Mouse (Mus musculus) olfactory bulb, adult 2 months (tissue): ENCODE results near the gene Noxa1.

ENCODE experiments used
- CTCF ChIP-seq: fragments of 200-500 bp; IDR thresholded peaks from 2 replicates; pipeline ENCODE4 v1.5.1; 2012; ENCODE audit warnings: low read depth, mild to moderate bottlenecking, low read length, moderate library complexity; ENCODE audit not compliant: insufficient read depth
- POLR2A ChIP-seq: fragments of 200-500 bp; IDR thresholded peaks from 2 replicates; pipeline ENCODE4 v1.6.1; 2012; ENCODE audit warnings: mild to moderate bottlenecking, low read depth, low read length, moderate library complexity; ENCODE audit not compliant: insufficient read depth

DNA sequence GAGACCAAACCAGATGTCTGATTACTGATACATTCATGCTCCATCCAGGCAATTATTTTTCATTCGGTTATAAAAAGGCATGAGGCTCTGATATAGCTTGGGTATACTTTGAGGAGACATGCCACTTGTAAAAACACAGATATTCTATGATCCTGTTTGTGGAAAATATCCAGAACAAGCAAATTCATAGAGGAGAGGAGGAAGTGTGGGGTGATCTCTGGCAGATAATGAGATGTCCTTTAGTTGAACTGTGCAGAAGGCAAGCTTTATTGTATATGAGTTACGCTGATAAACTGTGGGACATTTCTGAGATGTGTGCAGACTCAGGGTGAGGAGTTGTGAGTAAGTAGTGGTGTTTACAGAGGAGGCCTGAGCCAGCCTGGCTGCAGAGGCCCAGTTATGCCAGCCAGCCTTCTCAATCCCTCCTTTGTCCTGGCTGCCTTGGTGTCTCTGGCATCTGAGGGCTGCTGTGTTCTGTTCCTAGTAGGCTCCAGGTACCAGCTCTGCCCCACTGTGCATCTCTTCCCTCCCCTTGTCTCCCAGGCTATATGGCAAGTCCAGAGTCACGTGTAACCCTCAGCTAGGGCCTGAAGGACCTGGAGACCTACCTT lies 3.2 kb upstream of the Noxa1 start:
- TF ChIP-seq POLR2A (no peak), CTCF (no peak)
